Mouse (Mus musculus) myocyte (in vitro differentiated cells): ENCODE data around the gene Nfasc. TPM values are rescaled to one million over a fixed set of nuclear protein-coding genes. Genes with fewer than 3 reads are reported as not detected.

Experiments used
- H3K27me3 ChIP-seq: one replicate; pipeline ENCODE4 v1.6.1; 2011; ENCODE audit not compliant: control insufficient read depth, insufficient read depth, insufficient read length
- H3K36me3 ChIP-seq: one replicate; pipeline ENCODE4 v1.6.1; 2011; ENCODE audit not compliant: control insufficient read depth, insufficient read depth
- H3K4me2 ChIP-seq: one replicate; pipeline ENCODE4 v1.6.1; 2011; ENCODE audit warnings: low read depth, control low read depth
- H3K4me3 ChIP-seq: one replicate; pipeline ENCODE4 v1.5.1; 2011; ENCODE audit warnings: mild to moderate bottlenecking, control low read depth, moderate library complexity
- H3K79me2 ChIP-seq: one replicate; pipeline ENCODE4 v1.6.1; 2011; ENCODE audit not compliant: control insufficient read depth, insufficient read depth
- H3ac ChIP-seq: one replicate; pipeline ENCODE4 v1.6.1; 2011; ENCODE audit not compliant: control insufficient read depth, insufficient read length
- CEBPB ChIP-seq: IDR thresholded peaks from 2 replicates; pipeline ENCODE4 v1.6.1; 2011; ENCODE audit warnings: mild to moderate bottlenecking, moderate library complexity; ENCODE audit not compliant: poor library complexity, insufficient read depth, severe bottlenecking
- E2F4 ChIP-seq: IDR thresholded peaks from one replicate; pipeline ENCODE4 v1.6.1; 2011; ENCODE audit warnings: mild to moderate bottlenecking, control low read depth, moderate library complexity; ENCODE audit not compliant: insufficient read depth
- MAX ChIP-seq: IDR thresholded peaks from one replicate; pipeline ENCODE4 v1.6.1; 2011; ENCODE audit warnings: low read depth, mild to moderate bottlenecking, control low read depth
- MYOD1 ChIP-seq, 3 experiments: IDR thresholded peaks; one replicate each; pipeline ENCODE4 v1.6.1; 2011; ENCODE audit warnings: control low read depth in 2 of 3, low read depth in 2 of 3, mild to moderate bottlenecking in 2 of 3, moderate library complexity in 1 of 3; ENCODE audit not compliant: insufficient read length in 2 of 3, control insufficient read depth in 1 of 3
- MYOG ChIP-seq, 3 experiments: IDR thresholded peaks; one replicate each; pipeline ENCODE4 v1.6.1; 2011; ENCODE audit warnings: control low read depth in 2 of 3, low read depth in 2 of 3, mild to moderate bottlenecking in 2 of 3; ENCODE audit not compliant: insufficient read length in 2 of 3, control insufficient read depth in 1 of 3, insufficient read depth in 1 of 3
- POLR2A ChIP-seq: IDR thresholded peaks from one replicate; pipeline ENCODE4 v1.6.1; 2011; ENCODE audit warnings: low read depth, mild to moderate bottlenecking, control low read depth, moderate library complexity; ENCODE audit not compliant: insufficient read length
- POLR2AphosphoS2 ChIP-seq: IDR thresholded peaks from one replicate; pipeline ENCODE4 v1.6.1; 2011; ENCODE audit warnings: low read depth, control low read depth; ENCODE audit not compliant: insufficient read length
- REST ChIP-seq: IDR thresholded peaks from one replicate; pipeline ENCODE4 v1.6.1; 2011; ENCODE audit warnings: mild to moderate bottlenecking, control low read depth, moderate library complexity; ENCODE audit not compliant: insufficient read depth, insufficient read length
- SRF ChIP-seq: IDR thresholded peaks from one replicate; pipeline ENCODE4 v1.6.1; 2011; ENCODE audit warnings: low read depth; ENCODE audit not compliant: control insufficient read depth, insufficient read length
- TCF12 ChIP-seq: IDR thresholded peaks from one replicate; pipeline ENCODE4 v1.6.1; 2011; ENCODE audit warnings: mild to moderate bottlenecking, control low read depth; ENCODE audit not compliant: poor library complexity, insufficient read depth, severe bottlenecking
- TCF3 ChIP-seq: IDR thresholded peaks from one replicate; pipeline ENCODE4 v1.6.1; 2011; ENCODE audit warnings: low read depth, control low read depth; ENCODE audit not compliant: insufficient read length
- USF1 ChIP-seq: IDR thresholded peaks from one replicate; pipeline ENCODE4 v1.6.1; 2011; ENCODE audit warnings: low read depth, mild to moderate bottlenecking, control low read depth, moderate library complexity
- polyA plus RNA-seq: library from polyadenylated mRNA; unstranded; fragments of >200 nt; fragmentation: generic; extraction: Trizol; gene quantifications from one replicate; pipeline ENCODE4 v1.2.1, GENCODE M21; 2012; ENCODE audit warnings: missing spikeins

The Nfasc gene
- polyA plus RNA-seq, 1 experiment: not detected

DNA sequence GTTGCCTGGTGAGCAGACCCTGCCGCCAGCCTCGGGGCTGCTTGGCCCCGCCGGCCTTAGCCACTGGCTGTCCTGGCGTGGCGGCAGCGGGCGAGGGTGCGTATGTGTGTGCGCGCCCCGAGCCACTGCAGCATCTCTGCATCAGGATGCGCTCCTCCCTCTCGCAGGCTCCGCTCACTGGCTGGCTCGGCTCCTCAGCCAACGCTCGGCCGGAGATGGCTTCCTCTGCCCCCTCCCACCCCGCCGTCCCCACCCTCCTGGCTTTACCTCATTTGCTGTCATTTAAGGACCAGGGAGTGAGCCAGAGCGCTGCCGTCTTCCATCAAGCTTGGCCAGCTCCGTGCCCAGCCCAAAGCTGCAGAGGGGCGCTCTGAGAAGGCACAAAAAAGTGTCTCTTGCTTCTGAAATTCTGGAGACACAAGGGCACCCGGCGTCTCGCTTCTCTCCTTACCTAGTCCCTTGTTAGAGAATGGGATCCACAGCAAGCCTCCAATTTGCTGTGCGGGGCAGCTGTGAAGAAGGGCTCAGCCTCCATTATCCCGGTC is 198.8 kb downstream of the Nfasc start, which contains the start of gene Cntn2:
Gene Cntn2 (minus strand): TSS at position 495 of the 545 bp plus-strand sequence.
- H3ac ChIP-seq: no peak within 1 kb of the TSS
- no peak within 1 kb of the TSS for H3K4me2 ChIP-seq
- peaks cover 79% of the 10 kb centered on the region for H3K27me3 ChIP-seq
- H3K79me2 ChIP-seq: no peaks in the 10 kb centered on the region
- no peaks in the 10 kb centered on the region for H3K36me3 ChIP-seq
- H3K4me3 ChIP-seq: no peak within 1 kb of the TSS
- no peak for TF ChIP-seq REST
- TF ChIP-seq MAX: no peak
- no peak for TF ChIP-seq E2F4
- no peak for TF ChIP-seq MYOG (IDR thresholded peaks at IDR 0.05; ENCODE audit: control insufficient read depth in 1 of 3, insufficient read depth in 1 of 3, insufficient read length in 2 of 3, low read depth in 2 of 3)
- TF ChIP-seq POLR2A: no peak
- TF ChIP-seq POLR2AphosphoS2: no peak
- no peak for TF ChIP-seq TCF3
- TF ChIP-seq USF1: no peak
- no peak for TF ChIP-seq CEBPB
- no peak for TF ChIP-seq MYOD1 (IDR thresholded peaks at IDR 0.05; ENCODE audit: control insufficient read depth in 1 of 3, insufficient read length in 2 of 3, low read depth in 2 of 3)
- TF ChIP-seq TCF12: no peak
- no peak for TF ChIP-seq SRF

GRCm38 (mm10) chr1:132541824-132542599 is 199.6 kb downstream of the Nfasc start:
- Histone ChIP-seq H3K27me3 (peaks cover 80% of the 10 kb centered on the region), H3K4me3 (no peak overlapping the region), H3K36me3 (no peaks in the 10 kb centered on the region), H3ac (no peak overlapping the region), H3K4me2 (no peak overlapping the region), H3K79me2 (no peaks in the 10 kb centered on the region)
- TF ChIP-seq POLR2A (no peak), MAX (no peak), TCF12 (no peak), POLR2AphosphoS2 (no peak), CEBPB (no peak), REST (no peak), MYOG (IDR thresholded peaks at IDR 0.05; ENCODE audit: control insufficient read depth in 1 of 3, insufficient read depth in 1 of 3, insufficient read length in 2 of 3, low read depth in 2 of 3) (no peak), USF1 (no peak), TCF3 (no peak), E2F4 (no peak), MYOD1 (IDR thresholded peaks at IDR 0.05; ENCODE audit: control insufficient read depth in 1 of 3, insufficient read length in 2 of 3, low read depth in 2 of 3) (no peak), SRF (no peak)

DNA sequence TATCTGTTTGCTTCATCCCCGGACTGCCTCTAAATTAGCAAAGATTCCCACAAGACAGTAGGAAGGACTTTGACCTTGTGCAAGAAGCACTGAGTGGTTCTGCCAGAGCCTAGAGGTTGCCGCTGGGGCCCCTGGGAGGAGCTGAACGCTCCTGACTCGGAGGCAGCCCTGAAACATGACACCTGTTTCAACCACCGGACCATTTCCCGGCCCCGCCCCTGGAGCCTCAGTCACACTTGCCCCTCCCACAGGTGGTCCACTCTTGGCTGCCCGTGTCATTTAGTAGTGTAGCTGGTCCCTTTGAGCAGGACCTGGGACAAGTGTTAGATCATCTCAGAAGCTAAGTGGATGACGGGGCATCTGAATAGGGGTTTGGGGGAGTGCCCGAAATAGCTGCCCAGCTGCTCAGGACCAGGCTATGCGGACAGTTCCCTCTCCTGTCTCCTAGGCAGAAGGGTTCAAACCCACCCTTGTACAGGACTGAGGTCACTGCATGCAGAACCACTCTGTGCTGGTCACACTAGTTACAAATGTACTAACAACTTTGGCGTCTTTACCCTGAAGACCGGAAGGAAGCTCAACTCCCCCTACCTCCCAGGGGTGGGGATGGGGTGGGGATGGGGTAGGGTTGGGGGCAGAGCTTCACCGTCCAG is 200.3 kb downstream of the Nfasc start:
- H3K4me3 ChIP-seq: no peak overlapping the region
- H3K4me2 ChIP-seq: no peak overlapping the region
- no peak for TF ChIP-seq USF1
- no peak for TF ChIP-seq POLR2AphosphoS2
- no peak for TF ChIP-seq MAX
- no peak for TF ChIP-seq MYOD1 (IDR thresholded peaks at IDR 0.05; ENCODE audit: control insufficient read depth in 1 of 3, insufficient read length in 2 of 3, low read depth in 2 of 3)
- peak; percentile 34 for TF ChIP-seq REST
- no peak for TF ChIP-seq E2F4
- TF ChIP-seq TCF12: no peak
- no peak for TF ChIP-seq TCF3

DNA sequence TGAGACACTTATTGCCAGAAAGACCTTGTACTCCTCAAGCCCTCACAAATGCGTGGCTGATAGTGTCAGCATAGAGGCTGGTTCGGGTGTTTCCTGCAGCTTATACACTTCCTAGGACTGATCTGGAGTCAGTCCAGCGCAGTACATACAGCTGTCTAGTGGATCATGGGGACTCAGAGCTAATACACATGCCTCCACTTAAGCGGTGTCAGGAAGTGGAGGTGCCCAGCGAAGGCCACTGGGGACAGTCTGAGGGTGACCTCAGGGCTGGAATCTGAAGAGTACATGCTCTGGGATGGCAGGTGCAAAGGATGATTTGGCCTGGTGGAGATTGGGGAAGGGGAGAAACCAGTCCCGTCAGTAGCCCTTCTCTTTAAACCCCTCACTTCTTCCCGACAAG is 200.9 kb downstream of the Nfasc start:
- Histone ChIP-seq H3K27me3 (peaks cover 86% of the 10 kb centered on the region), H3K79me2 (no peaks in the 10 kb centered on the region), H3K4me3 (no peak overlapping the region), H3K4me2 (no peak overlapping the region), H3K36me3 (no peaks in the 10 kb centered on the region), H3ac (no peak overlapping the region)
- no peak for TF ChIP-seq MYOG (IDR thresholded peaks at IDR 0.05; ENCODE audit: control insufficient read depth in 1 of 3, insufficient read depth in 1 of 3, insufficient read length in 2 of 3, low read depth in 2 of 3)
- no peak for TF ChIP-seq SRF
- no peak for TF ChIP-seq CEBPB
- no peak for TF ChIP-seq E2F4
- TF ChIP-seq MAX: no peak
- TF ChIP-seq POLR2AphosphoS2: no peak
- no peak for TF ChIP-seq MYOD1 (IDR thresholded peaks at IDR 0.05; ENCODE audit: control insufficient read depth in 1 of 3, insufficient read length in 2 of 3, low read depth in 2 of 3)
- TF ChIP-seq REST: no peak
- no peak for TF ChIP-seq POLR2A
- no peak for TF ChIP-seq TCF3
- no peak for TF ChIP-seq TCF12
- TF ChIP-seq USF1: no peak

More for the DNA sequence above, 200.3 kb downstream of the Nfasc start:
- peaks cover 84% of the 10 kb centered on the region for H3K27me3 ChIP-seq
- no peaks in the 10 kb centered on the region for H3K79me2 ChIP-seq
- H3ac ChIP-seq: no peak overlapping the region
- no peaks in the 10 kb centered on the region for H3K36me3 ChIP-seq
